Mouse (Mus musculus) liver, embryonic 14.5 days (tissue): ENCODE measurements around the gene Terf2ip.

Experiments used
- CTCF ChIP-seq: IDR thresholded peaks from 2 replicates; pipeline ENCODE4 v1.5.1; 2016; ENCODE audit warnings: antibody characterized with exemption, low read depth, control low read depth
- EP300 ChIP-seq: IDR thresholded peaks from 2 replicates; pipeline ENCODE4 v1.6.1; 2016; ENCODE audit warnings: antibody characterized with exemption, low read depth

DNA sequence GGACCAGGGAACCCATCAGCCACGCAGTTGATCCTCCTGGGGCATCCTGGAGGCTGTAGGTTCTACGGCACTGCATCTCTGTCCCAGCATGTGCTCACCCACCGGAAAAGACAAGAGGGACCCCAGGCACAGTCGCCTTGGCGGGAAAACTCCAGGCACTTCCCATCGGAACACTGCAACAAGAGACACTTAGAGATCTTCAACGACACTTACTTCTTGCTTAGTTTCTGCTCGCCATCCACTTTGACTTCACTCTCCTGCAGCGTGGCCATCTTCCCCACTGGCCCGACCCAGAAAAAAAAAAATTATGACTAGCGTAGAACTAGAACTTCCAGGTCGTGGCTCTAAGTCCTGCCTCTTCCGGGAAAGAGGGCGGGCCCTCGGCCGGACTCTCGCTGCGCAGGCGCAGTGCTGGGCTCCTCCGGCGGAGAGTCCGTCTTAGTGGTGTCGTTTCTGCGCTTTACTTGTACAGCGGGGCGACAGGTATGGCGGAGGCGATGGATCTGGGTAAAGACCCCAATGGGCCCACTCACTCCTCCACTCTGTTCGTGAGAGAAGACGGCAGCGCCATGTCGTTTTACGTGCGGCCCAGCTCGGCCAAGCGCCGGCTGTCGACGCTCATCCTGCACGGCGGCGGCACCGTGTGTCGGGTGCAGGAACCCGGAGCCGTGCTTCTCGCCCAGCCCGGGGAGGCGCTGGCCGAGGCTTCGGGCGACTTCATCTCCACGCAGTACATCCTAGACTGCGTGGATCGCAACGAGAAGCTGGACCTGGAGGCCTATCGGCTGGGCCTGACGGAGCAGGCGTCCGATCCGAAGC, at the start of gene Terf2ip, which contains the start of gene Kars:
- TF ChIP-seq EP300, result no peak
- no peak for TF ChIP-seq CTCF
